Mouse (Mus musculus) heart, postnatal 0 days (tissue): Measurements from ENCODE around the gene Srsf1. TPM values are rescaled to one million over a fixed set of nuclear protein-coding genes. Genes with fewer than 3 reads are reported as not detected.

Source experiments
- ATAC-seq: fragments of 200-750 bp; cut with Nextera tagmentation; 2 replicates; pipeline ENCODE4 v1.8.0; 2017; ENCODE audit warnings: low read depth, moderate number of reproducible peaks, moderate library complexity; ENCODE audit not compliant: insufficient read depth
- DNase-seq: peaks from one replicate; pipeline ENCODE4 v3.0.0-alpha.2; 2016; ENCODE audit warnings: low spot score
- H3K27ac ChIP-seq: fragments of 300-500 bp; sonication (generic); 2 replicates; pipeline ENCODE4 v1.5.1; 2014; ENCODE audit warnings: low read depth, mild to moderate bottlenecking
- H3K27me3 ChIP-seq: fragments of 300-500 bp; sonication (generic); 2 replicates; pipeline ENCODE4 v1.6.1; 2014; ENCODE audit warnings: low read length, mixed read lengths; ENCODE audit not compliant: control insufficient read depth, insufficient read depth
- H3K36me3 ChIP-seq: fragments of 300-500 bp; sonication (generic); replicated peaks from 2 replicates; pipeline ENCODE4 v1.6.1; 2014; ENCODE audit warnings: low read length, mixed read lengths; ENCODE audit not compliant: control insufficient read depth, insufficient read depth
- H3K4me1 ChIP-seq: fragments of 300-500 bp; sonication (generic); 2 replicates; pipeline ENCODE4 v1.6.1; 2014; ENCODE audit warnings: antibody characterized with exemption; ENCODE audit not compliant: control insufficient read depth, insufficient read depth
- H3K4me2 ChIP-seq: fragments of 300-500 bp; sonication (generic); 2 replicates; pipeline ENCODE4 v1.6.1; 2014; ENCODE audit warnings: low read depth, mild to moderate bottlenecking, low read length, moderate library complexity
- H3K4me3 ChIP-seq: fragments of 300-500 bp; sonication (generic); 2 replicates; pipeline ENCODE4 v1.5.1; 2014; ENCODE audit warnings: low read depth, low read length
- H3K9ac ChIP-seq: fragments of 300-500 bp; sonication (generic); replicated peaks from 2 replicates; pipeline ENCODE4 v1.6.1; 2014; ENCODE audit warnings: low read depth, low read length, mixed read lengths
- H3K9me3 ChIP-seq: fragments of 300-500 bp; sonication (generic); replicated peaks from 2 replicates; pipeline ENCODE4 v1.6.1; 2016; ENCODE audit warnings: low read length; ENCODE audit not compliant: control insufficient read depth
- CTCF ChIP-seq: IDR thresholded peaks from 2 replicates; pipeline ENCODE4 v1.5.1; 2016; ENCODE audit warnings: antibody characterized with exemption, control low read depth, low read depth
- EP300 ChIP-seq: IDR thresholded peaks from 2 replicates; pipeline ENCODE4 v1.6.1; 2016; ENCODE audit warnings: antibody characterized with exemption, low read depth
- WGBS: fragments of 180-500 bp; shearing (Covaris S2); extraction: QIAGEN DNeasy Blood & Tissue Kit; methylation state at CpG from one replicate; pipeline ENCODE4 v1.1.7; 2014; 5-methylcytosine and 5-hydroxymethylcytosine counted together
- polyA plus RNA-seq: library from polyadenylated mRNA; unstranded; fragments of >200 nt; fragmentation: Nextera tagmentation; extraction: Ambion mirVana; gene quantifications from 2 replicates; pipeline ENCODE4 v1.2.1, GENCODE M21; 2015
- total RNA-seq: library from RNA; depleted of rRNA; stranded (reverse); fragments of >200 nt; gene quantifications from 2 replicates; pipeline ENCODE4 v1.2.3, GENCODE M21; 2014; ENCODE audit warnings: low replicate concordance

Srsf1 gene
- total and polyA plus RNA-seq, 2 experiments from 2014 or later = 83.5 to 195 TPM

GRCm38 (mm10) chr11:88057788-88058187 is 10.6 kb downstream of the Srsf1 start:
- no peak overlapping the region for H3K27ac ChIP-seq
- TF ChIP-seq CTCF (no peak), EP300 (no peak)
- no peak for ATAC-seq
- 79% methylated on average over 2 of the region's 2 CpGs for WGBS
- no peak overlapping the region for H3K9ac ChIP-seq
- H3K9me3 ChIP-seq = no peaks in the 10 kb centered on the region
- no peaks in the 10 kb centered on the region for H3K27me3 ChIP-seq
- DNase-seq = no peak
- H3K4me3 ChIP-seq = no peak overlapping the region
- no peak overlapping the region for H3K4me2 ChIP-seq
- H3K36me3 ChIP-seq = peaks cover 3% of the 10 kb centered on the region; the same call in 1 of the 2 replicates
- H3K4me1 ChIP-seq = no peaks in the 10 kb centered on the region

DNA sequence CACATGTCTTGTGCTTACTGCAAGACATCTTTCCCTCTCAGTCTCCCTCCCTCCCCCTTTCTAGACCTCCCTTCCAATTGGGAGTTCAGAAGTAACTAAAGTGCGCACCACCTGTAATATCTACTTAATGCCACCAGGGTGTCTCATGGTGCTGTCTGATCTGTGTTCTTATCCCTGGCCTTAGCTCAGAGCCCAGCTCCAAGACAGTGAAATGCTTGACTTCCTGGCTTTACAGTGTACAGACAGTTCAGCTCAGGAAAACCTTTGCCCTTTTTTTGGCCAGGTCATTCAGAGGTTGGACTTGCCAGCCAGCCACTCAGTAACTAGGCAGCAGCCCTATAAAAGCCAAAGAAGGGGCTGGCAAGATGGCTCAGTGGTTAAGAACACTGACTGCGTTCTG is 12.0 kb downstream of the Srsf1 start:
- Histone ChIP-seq H3K9me3 (no peaks in the 10 kb centered on the region), H3K4me3 (no peak overlapping the region), H3K27me3 (no peaks in the 10 kb centered on the region), H3K9ac (no peak overlapping the region), H3K4me1 (no peaks in the 10 kb centered on the region), H3K4me2 (no peak overlapping the region), H3K27ac (no peak overlapping the region), H3K36me3 (no peaks in the 10 kb centered on the region)
- TF ChIP-seq EP300 (no peak), CTCF (peak; percentile 92)
- WGBS = 49% methylated on average over 2 of the region's 2 CpGs
- ATAC-seq (peak; percentile 86), DNase-seq (peak; percentile 87)

GRCm38 (mm10) chr11:88061892-88062625 is 14.9 kb downstream of the Srsf1 start:
- H3K4me1 ChIP-seq = no peaks in the 10 kb centered on the region
- H3K4me3 ChIP-seq = no peak overlapping the region
- H3K27ac ChIP-seq = no peak overlapping the region
- no peak overlapping the region for H3K4me2 ChIP-seq
- TF ChIP-seq CTCF (0 out of 2 replicates have a peak, but pooled peaks have one; percentile 16), EP300 (no peak)
- no peaks in the 10 kb centered on the region for H3K27me3 ChIP-seq
- ATAC-seq (no peak), DNase-seq (no peak)
- no peak overlapping the region for H3K9ac ChIP-seq
- H3K36me3 ChIP-seq = no peaks in the 10 kb centered on the region
- 62% methylated on average over 2 of the region's 2 CpGs for WGBS
- H3K9me3 ChIP-seq = no peaks in the 10 kb centered on the region

DNA sequence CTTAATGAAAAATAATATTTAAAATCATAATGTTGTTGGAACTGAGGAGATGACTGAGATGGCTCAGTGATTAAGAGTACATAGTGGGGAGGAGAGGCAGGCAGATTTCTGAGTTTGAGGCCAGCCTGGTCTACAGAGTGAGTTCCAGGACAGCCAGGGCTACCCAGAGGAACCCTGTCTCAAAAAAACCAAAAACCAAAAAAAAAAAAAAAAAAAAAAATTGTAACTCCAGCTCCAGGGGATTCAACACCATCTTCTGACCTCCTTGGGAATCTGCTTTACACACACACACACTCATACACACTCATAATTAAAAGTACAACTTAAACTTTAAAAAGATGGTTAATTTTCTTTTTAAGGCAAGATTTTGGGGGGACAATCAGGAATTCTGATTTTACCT is 18.6 kb downstream of the Srsf1 start:
- H3K4me3 ChIP-seq = no peak overlapping the region
- H3K9ac ChIP-seq = no peak overlapping the region
- ATAC-seq (no peak), DNase-seq (no peak)
- H3K27me3 ChIP-seq = no peaks in the 10 kb centered on the region
- no peak overlapping the region for H3K4me2 ChIP-seq
- no peaks in the 10 kb centered on the region for H3K36me3 ChIP-seq
- H3K27ac ChIP-seq = no peak overlapping the region
- no peaks in the 10 kb centered on the region for H3K9me3 ChIP-seq
- TF ChIP-seq EP300 = no peak
- no peak for TF ChIP-seq CTCF
- H3K4me1 ChIP-seq = peaks cover 9% of the 10 kb centered on the region

DNA sequence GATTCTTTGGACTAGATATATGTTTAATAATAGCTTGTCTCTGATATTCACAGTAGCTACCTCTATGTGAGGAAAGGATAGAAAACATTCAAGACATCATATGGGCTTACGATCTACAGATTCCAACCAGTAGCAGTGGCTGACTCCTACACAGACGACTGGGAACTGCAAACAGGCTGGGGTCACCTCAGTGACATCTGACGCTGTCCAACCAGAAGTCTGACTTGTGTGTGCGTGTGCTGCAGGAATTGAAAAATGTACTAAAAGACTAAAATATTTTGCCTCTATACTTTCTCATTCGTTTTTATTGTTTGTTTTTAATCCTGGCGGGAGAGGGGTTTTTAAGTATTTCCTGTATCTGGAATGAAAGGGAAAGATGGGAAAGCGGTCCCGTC is 20.0 kb downstream of the Srsf1 start:
- TF ChIP-seq EP300 = no peak
- no peak for TF ChIP-seq CTCF
- DNase-seq = peak; percentile 35
- 2% methylated on average over 8 of the region's 8 CpGs for WGBS
- H3K27me3 ChIP-seq = no peaks in the 10 kb centered on the region
- peak overlapping the region; percentile 90 for H3K4me3 ChIP-seq
- H3K4me2 ChIP-seq = peak overlapping the region; percentile 93
- no peaks in the 10 kb centered on the region for H3K9me3 ChIP-seq
- peak overlapping the region; percentile 98 for H3K9ac ChIP-seq
- peak overlapping the region; percentile 99 for H3K27ac ChIP-seq
- peaks cover 24% of the 10 kb centered on the region for H3K4me1 ChIP-seq
- ATAC-seq = no peak
- H3K36me3 ChIP-seq = no peaks in the 10 kb centered on the region
